Mouse (Mus musculus): ENCODE data around the gene Egfl8. TPM values are rescaled to one million over a fixed set of nuclear protein-coding genes. Genes with fewer than 3 reads are reported as not detected.

Gene Egfl8
- 4.4 and 4.7 TPM in 2 replicates for polyA plus RNA-seq (2014; fragmentation: Nextera tagmentation; extraction: Ambion mirVana)

DNA sequence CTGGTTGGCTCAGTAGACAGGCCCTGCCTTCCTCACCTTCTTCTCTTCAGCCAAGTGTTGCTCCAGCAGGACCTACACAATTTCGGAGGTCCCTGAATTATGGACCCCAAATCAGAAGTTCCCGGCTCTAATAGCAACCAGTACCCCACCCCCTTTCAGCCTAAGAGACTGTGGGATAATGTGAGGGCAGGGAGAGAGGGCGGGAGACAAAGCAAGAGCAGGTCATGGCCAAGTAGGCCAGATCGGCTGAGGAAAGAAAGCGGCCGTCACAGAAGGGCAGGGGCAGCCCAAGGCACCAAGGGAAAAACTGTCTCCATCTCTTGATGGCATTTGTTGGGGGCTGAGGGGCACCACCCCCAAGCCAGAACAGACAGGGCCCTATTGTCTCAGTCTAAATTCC is at the start of gene Egfl8:
Gene Egfl8 (minus strand): TSS at position 101 of the 400 bp plus-strand sequence.
- Histone ChIP-seq H3K27ac (ENCODE audit: low read depth, low read length) (no peak within 1 kb of the TSS), H3K4me1 (replicated peaks; ENCODE audit: control insufficient read depth, insufficient read depth, low read length) (no peaks in the 10 kb centered on the region; the same call in 1 of the 2 replicates), H3K27me3 (ENCODE audit: control insufficient read depth, insufficient read depth, low read length) (no peaks in the 10 kb centered on the region), H3K4me3 (ENCODE audit: low read depth, low read length) (no peak within 1 kb of the TSS), H3K4me2 (replicated peaks; ENCODE audit: low read depth, low read length) (no peak within 1 kb of the TSS), H3K9me3 (ENCODE audit: control insufficient read depth, low read length) (no peaks in the 10 kb centered on the region), H3K36me3 (ENCODE audit: control insufficient read depth, insufficient read depth, low read length) (0 out of 2 replicates have a peak, but pooled peaks cover 4% of the 10 kb centered on the region), H3K9ac (ENCODE audit: low read depth, low read length) (no peak within 1 kb of the TSS)
- WGBS = 68% methylated on average over 6 of the region's 6 CpGs
- DNase-seq (ENCODE audit: low spot score) = no peak
- ATAC-seq (ENCODE audit: low FRiP score) = no peak

DNA sequence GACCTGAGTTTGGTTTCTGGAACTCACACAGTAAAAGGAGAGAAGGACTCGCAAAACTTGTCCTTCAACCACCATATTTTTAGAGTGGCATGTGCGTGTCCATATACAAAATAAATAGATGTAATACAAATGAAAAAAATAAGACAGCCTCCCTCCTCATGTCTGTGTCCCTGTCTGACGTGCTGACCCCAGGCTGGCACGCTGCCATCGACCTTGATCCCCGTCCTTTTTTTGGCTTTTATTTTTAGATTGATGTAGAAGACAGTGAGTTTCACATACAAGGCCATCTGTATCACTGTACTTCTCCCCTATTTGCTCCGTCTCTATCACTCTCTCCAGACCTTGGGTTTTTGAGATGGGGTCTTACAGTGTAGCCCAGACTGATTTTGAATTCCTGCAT is 48.7 kb upstream of the Egfl8 start:
- Histone ChIP-seq H3K4me1 (replicated peaks; ENCODE audit: control insufficient read depth, insufficient read depth, low read length) (no peaks in the 10 kb centered on the region), H3K4me2 (replicated peaks; ENCODE audit: low read depth, low read length) (no peak overlapping the region), H3K9ac (ENCODE audit: low read depth, low read length) (no peak overlapping the region), H3K27ac (ENCODE audit: low read depth, low read length) (no peak overlapping the region), H3K36me3 (ENCODE audit: control insufficient read depth, insufficient read depth, low read length) (no peaks in the 10 kb centered on the region), H3K27me3 (ENCODE audit: control insufficient read depth, insufficient read depth, low read length) (peaks cover 12% of the 10 kb centered on the region; the same call in 1 of the 2 replicates), H3K4me3 (ENCODE audit: low read depth, low read length) (no peak overlapping the region), H3K9me3 (ENCODE audit: control insufficient read depth, low read length) (no peaks in the 10 kb centered on the region)
- WGBS = 86% methylated on average over 7 of the region's 7 CpGs
- ATAC-seq (ENCODE audit: low FRiP score) (no peak), DNase-seq (ENCODE audit: low spot score) (no peak)

DNA sequence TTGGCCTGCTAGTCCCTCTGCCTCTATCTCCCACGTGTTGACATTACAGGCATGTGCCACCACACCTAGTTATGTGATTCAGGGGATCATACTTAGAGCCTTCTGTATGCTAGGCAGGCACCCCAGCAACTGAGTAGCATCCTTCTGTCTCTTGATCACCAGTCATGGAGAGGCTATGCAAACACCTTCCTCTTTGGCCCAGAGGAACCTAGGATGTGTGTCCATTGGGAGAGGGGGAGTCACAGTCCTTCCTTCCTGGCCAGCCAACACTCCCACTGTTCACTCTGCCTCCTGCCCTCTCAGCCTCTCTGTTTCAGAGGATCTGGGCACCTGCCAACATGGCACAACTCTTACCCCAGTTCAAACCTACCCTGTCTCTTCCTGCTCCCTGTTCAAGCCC is 47.8 kb upstream of the Egfl8 start:
- H3K36me3 ChIP-seq (ENCODE audit: control insufficient read depth, insufficient read depth, low read length) = no peaks in the 10 kb centered on the region
- no peak overlapping the region for H3K4me3 ChIP-seq (ENCODE audit: low read depth, low read length)
- no peaks in the 10 kb centered on the region for H3K9me3 ChIP-seq (ENCODE audit: control insufficient read depth, low read length)
- H3K27me3 ChIP-seq (ENCODE audit: control insufficient read depth, insufficient read depth, low read length) = peaks cover 12% of the 10 kb centered on the region; the same call in 1 of the 2 replicates
- no peak overlapping the region for H3K4me2 ChIP-seq (replicated peaks; ENCODE audit: low read depth, low read length)
- DNase-seq (ENCODE audit: low spot score) (no peak), ATAC-seq (ENCODE audit: low FRiP score) (no peak)
- no peak overlapping the region for H3K27ac ChIP-seq (ENCODE audit: low read depth, low read length)
- H3K4me1 ChIP-seq (replicated peaks; ENCODE audit: control insufficient read depth, insufficient read depth, low read length) = no peaks in the 10 kb centered on the region
- H3K9ac ChIP-seq (ENCODE audit: low read depth, low read length) = no peak overlapping the region
- 58% methylated on average over 1 of the region's 1 CpGs for WGBS

GRCm38 (mm10) chr17:34662978-34663377 is 47.2 kb upstream of the Egfl8 start:
- Histone ChIP-seq H3K4me3 (ENCODE audit: low read depth, low read length) (no peak overlapping the region), H3K27ac (ENCODE audit: low read depth, low read length) (no peak overlapping the region), H3K4me2 (replicated peaks; ENCODE audit: low read depth, low read length) (no peak overlapping the region), H3K9ac (ENCODE audit: low read depth, low read length) (no peak overlapping the region), H3K9me3 (ENCODE audit: control insufficient read depth, low read length) (no peaks in the 10 kb centered on the region), H3K36me3 (ENCODE audit: control insufficient read depth, insufficient read depth, low read length) (no peaks in the 10 kb centered on the region), H3K27me3 (ENCODE audit: control insufficient read depth, insufficient read depth, low read length) (peaks cover 12% of the 10 kb centered on the region; the same call in 1 of the 2 replicates), H3K4me1 (replicated peaks; ENCODE audit: control insufficient read depth, insufficient read depth, low read length) (no peaks in the 10 kb centered on the region)
- DNase-seq (ENCODE audit: low spot score) = no peak
- WGBS = 81% methylated on average over 8 of the region's 8 CpGs
- ATAC-seq (ENCODE audit: low FRiP score) = no peak

- H3K27me3 ChIP-seq (ENCODE audit: control insufficient read depth, insufficient read depth, low read length) = peaks cover 12% of the 10 kb centered on the region; the same call in 1 of the 2 replicates
- no peaks in the 10 kb centered on the region for H3K36me3 ChIP-seq (ENCODE audit: control insufficient read depth, insufficient read depth, low read length)
- no peaks in the 10 kb centered on the region for H3K9me3 ChIP-seq (ENCODE audit: control insufficient read depth, low read length)
- ATAC-seq (ENCODE audit: low FRiP score) = no peak
- no peak overlapping the region for H3K4me3 ChIP-seq (ENCODE audit: low read depth, low read length)
- H3K4me2 ChIP-seq (replicated peaks; ENCODE audit: low read depth, low read length) = no peak overlapping the region
- DNase-seq (ENCODE audit: low spot score) = no peak
- H3K9ac ChIP-seq (ENCODE audit: low read depth, low read length) = no peak overlapping the region
- no peaks in the 10 kb centered on the region for H3K4me1 ChIP-seq (replicated peaks; ENCODE audit: control insufficient read depth, insufficient read depth, low read length)
- WGBS = 96% methylated on average over 1 of the region's 1 CpGs
- H3K27ac ChIP-seq (ENCODE audit: low read depth, low read length) = no peak overlapping the region
Measured at GRCm38 (mm10) chr17:34662468-34662867, 46.7 kb upstream of the Egfl8 start.

DNA sequence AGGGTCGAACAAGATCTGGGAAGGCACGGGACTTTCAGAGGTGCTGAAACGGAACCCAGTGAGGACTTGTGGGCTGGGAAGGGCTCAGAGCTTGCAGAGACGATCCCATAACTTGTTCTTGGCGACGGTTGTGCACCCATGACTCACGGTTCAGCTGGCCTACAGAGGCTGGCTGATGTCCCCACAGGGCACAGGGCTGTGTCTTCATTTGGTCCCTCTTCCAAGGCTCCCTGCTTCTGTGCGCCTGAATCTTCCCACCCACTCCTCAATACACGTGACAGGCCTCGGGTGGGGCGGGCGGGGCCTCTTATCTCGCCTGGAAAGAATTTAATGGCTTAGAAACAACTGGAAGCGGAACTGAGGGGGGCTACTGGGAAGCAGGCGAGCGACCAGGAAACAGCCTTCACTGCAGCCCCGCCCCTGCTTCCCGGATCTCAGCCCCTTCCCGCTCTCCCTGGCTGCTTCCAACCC is 45.4 kb upstream of the Egfl8 start:
- peaks cover 12% of the 10 kb centered on the region; the same call in 1 of the 2 replicates for H3K27me3 ChIP-seq (ENCODE audit: control insufficient read depth, insufficient read depth, low read length)
- no peak overlapping the region; the same call in 1 of the 2 replicates for H3K9ac ChIP-seq (ENCODE audit: low read depth, low read length)
- DNase-seq (ENCODE audit: low spot score) (no peak), ATAC-seq (ENCODE audit: low FRiP score) (no peak)
- H3K4me2 ChIP-seq (replicated peaks; ENCODE audit: low read depth, low read length) = no peak overlapping the region
- 15% methylated on average over 19 of the region's 19 CpGs for WGBS
- no peaks in the 10 kb centered on the region for H3K9me3 ChIP-seq (ENCODE audit: control insufficient read depth, low read length)
- H3K4me3 ChIP-seq (ENCODE audit: low read depth, low read length) = no peak overlapping the region
- H3K4me1 ChIP-seq (replicated peaks; ENCODE audit: control insufficient read depth, insufficient read depth, low read length) = no peaks in the 10 kb centered on the region
- H3K36me3 ChIP-seq (ENCODE audit: control insufficient read depth, insufficient read depth, low read length) = no peaks in the 10 kb centered on the region
- no peak overlapping the region for H3K27ac ChIP-seq (ENCODE audit: low read depth, low read length)

DNA sequence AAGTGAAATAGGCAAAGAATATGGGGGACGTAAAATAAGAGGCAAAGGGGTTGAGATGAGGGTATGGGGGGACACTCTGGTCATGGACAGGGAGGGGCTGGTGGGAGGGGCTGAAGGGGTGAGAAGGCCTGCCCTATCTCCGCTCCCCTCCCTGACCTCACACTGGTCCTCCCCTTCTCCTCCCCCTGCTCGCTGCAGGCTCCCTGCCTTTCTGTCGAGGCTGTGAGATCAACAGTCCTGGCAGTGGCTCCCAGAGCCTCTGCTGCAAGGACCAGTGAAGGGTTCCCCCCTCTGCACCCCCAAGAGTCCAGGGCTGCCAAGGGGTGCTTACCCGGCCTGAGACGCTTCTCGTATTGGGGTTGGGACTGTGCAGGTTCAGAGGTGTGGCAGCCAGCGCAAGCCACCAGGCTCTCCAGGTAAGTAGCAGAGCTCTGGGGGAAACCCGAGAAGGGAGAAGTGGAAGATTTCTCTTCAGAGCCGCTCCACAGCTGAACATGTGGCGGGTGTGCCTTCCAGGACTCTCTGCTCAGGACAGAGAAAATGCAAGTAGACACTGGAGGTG is 44.6 kb upstream of the Egfl8 start:
- WGBS = 49% methylated on average over 10 of the region's 11 CpGs
- H3K27me3 ChIP-seq (ENCODE audit: control insufficient read depth, insufficient read depth, low read length) = peaks cover 12% of the 10 kb centered on the region; the same call in 1 of the 2 replicates

DNA sequence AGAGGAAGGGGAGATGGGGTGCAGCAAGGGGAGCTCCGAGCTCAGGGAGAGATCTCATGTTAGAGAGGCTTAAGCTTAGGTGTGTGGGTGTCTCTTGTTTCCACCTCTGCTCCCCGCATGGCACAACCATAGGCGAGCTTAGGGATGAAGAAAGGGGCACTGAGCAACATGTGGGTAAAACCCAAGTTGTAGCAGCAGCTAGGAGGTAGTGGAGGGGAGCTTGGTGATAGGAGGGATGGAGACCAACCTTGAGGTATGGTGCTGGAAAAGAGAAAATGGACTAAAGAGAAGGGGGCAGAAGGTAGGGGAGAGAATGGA is 44.1 kb upstream of the Egfl8 start:
- no peaks in the 10 kb centered on the region for H3K4me1 ChIP-seq (replicated peaks; ENCODE audit: control insufficient read depth, insufficient read depth, low read length)
- H3K27ac ChIP-seq (ENCODE audit: low read depth, low read length) = no peak overlapping the region
- no peak overlapping the region for H3K4me2 ChIP-seq (replicated peaks; ENCODE audit: low read depth, low read length)
- H3K4me3 ChIP-seq (ENCODE audit: low read depth, low read length) = no peak overlapping the region
- no peaks in the 10 kb centered on the region for H3K9me3 ChIP-seq (ENCODE audit: control insufficient read depth, low read length)
- H3K27me3 ChIP-seq (ENCODE audit: control insufficient read depth, insufficient read depth, low read length) = peaks cover 12% of the 10 kb centered on the region; the same call in 1 of the 2 replicates
- DNase-seq (ENCODE audit: low spot score) (no peak), ATAC-seq (ENCODE audit: low FRiP score) (no peak)
- no peak overlapping the region for H3K9ac ChIP-seq (ENCODE audit: low read depth, low read length)
- no peaks in the 10 kb centered on the region for H3K36me3 ChIP-seq (ENCODE audit: control insufficient read depth, insufficient read depth, low read length)
- WGBS = 63% methylated on average over 3 of the region's 3 CpGs

More for the DNA sequence above, 44.6 kb upstream of the Egfl8 start:
- H3K4me2 ChIP-seq (replicated peaks; ENCODE audit: low read depth, low read length) = no peak overlapping the region
- H3K4me3 ChIP-seq (ENCODE audit: low read depth, low read length) = no peak overlapping the region
- no peak overlapping the region for H3K9ac ChIP-seq (ENCODE audit: low read depth, low read length)
- no peaks in the 10 kb centered on the region for H3K9me3 ChIP-seq (ENCODE audit: control insufficient read depth, low read length)
- no peak for ATAC-seq (ENCODE audit: low FRiP score)
- no peak for DNase-seq (ENCODE audit: low spot score)
- no peaks in the 10 kb centered on the region for H3K36me3 ChIP-seq (ENCODE audit: control insufficient read depth, insufficient read depth, low read length)
- no peaks in the 10 kb centered on the region for H3K4me1 ChIP-seq (replicated peaks; ENCODE audit: control insufficient read depth, insufficient read depth, low read length)
- no peak overlapping the region for H3K27ac ChIP-seq (ENCODE audit: low read depth, low read length)

DNA sequence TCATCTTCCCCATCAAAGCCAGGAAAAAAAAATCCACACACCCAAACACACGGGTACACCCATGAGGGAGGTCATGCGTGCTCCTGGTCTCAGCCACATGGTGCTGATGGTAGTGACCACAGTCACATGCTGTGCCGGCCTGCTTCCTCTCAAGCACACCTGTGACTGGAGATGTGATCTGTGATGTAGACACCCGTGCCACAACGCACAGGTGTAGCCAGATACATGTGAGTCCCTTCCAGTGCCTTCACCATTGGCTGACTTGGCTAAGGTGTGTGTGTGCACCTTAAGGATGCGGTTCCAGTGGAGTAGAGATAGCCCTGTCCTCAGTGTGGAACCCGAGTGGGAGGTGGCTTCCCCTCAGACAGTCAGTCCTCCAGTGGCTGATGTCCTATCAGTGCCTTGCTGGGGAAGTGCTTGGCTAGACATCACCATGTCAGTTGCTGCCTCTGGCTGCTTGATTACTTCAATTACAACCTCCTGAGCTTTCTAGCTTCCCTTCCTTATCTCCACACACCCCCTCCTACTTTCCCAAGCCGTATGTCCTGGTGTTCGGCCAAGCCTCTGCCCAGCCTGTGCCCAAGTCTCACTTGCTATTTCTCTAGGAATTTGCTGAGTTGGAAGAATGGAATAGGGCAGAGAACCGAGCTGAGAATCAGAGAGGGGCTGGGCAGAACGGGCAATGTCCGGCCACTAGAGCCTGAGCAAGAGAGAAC is 43.6 kb upstream of the Egfl8 start:
- H3K4me2 ChIP-seq (replicated peaks; ENCODE audit: low read depth, low read length) = no peak overlapping the region
- H3K36me3 ChIP-seq (ENCODE audit: control insufficient read depth, insufficient read depth, low read length) = no peaks in the 10 kb centered on the region
- WGBS = 69% methylated on average over 12 of the region's 12 CpGs
- H3K4me1 ChIP-seq (replicated peaks; ENCODE audit: control insufficient read depth, insufficient read depth, low read length) = no peaks in the 10 kb centered on the region
- H3K27me3 ChIP-seq (ENCODE audit: control insufficient read depth, insufficient read depth, low read length) = peaks cover 12% of the 10 kb centered on the region; the same call in 1 of the 2 replicates
- H3K9ac ChIP-seq (ENCODE audit: low read depth, low read length) = no peak overlapping the region
- no peak overlapping the region for H3K4me3 ChIP-seq (ENCODE audit: low read depth, low read length)
- H3K9me3 ChIP-seq (ENCODE audit: control insufficient read depth, low read length) = no peaks in the 10 kb centered on the region
- DNase-seq (ENCODE audit: low spot score) (no peak), ATAC-seq (ENCODE audit: low FRiP score) (no peak)
- no peak overlapping the region for H3K27ac ChIP-seq (ENCODE audit: low read depth, low read length)

All from hindbrain, embryonic 11.5 days (tissue).